Mouse (Mus musculus) hindbrain, embryonic 14.5 days (tissue): Measurements from ENCODE around the gene Sycp3. TPM values are rescaled to one million over a fixed set of nuclear protein-coding genes. Genes with fewer than 3 reads are reported as not detected.

ENCODE experiments used
- ATAC-seq: fragments of 200-750 bp; cut with Nextera tagmentation; 2 replicates; pipeline ENCODE4 v1.8.0; 2017; ENCODE audit warnings: moderate number of reproducible peaks, mild to moderate bottlenecking, moderate TSS enrichment, moderate library complexity; ENCODE audit not compliant: low FRiP score
- DNase-seq: peaks from one replicate; pipeline ENCODE4 v3.0.0-alpha.2; 2015; ENCODE audit warnings: low spot score
- H3K27ac ChIP-seq: fragments of 300-500 bp; sonication (generic); 2 replicates; pipeline ENCODE4 v1.5.1; 2014; ENCODE audit warnings: mild to moderate bottlenecking, moderate library complexity
- H3K27me3 ChIP-seq: fragments of 300-500 bp; sonication (generic); 2 replicates; pipeline ENCODE4 v1.6.1; 2014; ENCODE audit warnings: mild to moderate bottlenecking, low read length, mixed read lengths; ENCODE audit not compliant: control insufficient read depth, insufficient read depth
- H3K36me3 ChIP-seq: fragments of 300-500 bp; sonication (generic); replicated peaks from 2 replicates; pipeline ENCODE4 v1.6.1; 2014; ENCODE audit not compliant: control insufficient read depth, insufficient read depth
- H3K4me1 ChIP-seq: fragments of 300-500 bp; sonication (generic); replicated peaks from 2 replicates; pipeline ENCODE4 v1.6.1; 2014; ENCODE audit warnings: antibody characterized with exemption, low read length, mixed read lengths; ENCODE audit not compliant: control insufficient read depth, insufficient read depth
- H3K4me2 ChIP-seq: fragments of 300-500 bp; sonication (generic); replicated peaks from 2 replicates; pipeline ENCODE4 v1.6.1; 2014; ENCODE audit warnings: mild to moderate bottlenecking, moderate library complexity
- H3K4me3 ChIP-seq: fragments of 300-500 bp; sonication (generic); replicated peaks from 2 replicates; pipeline ENCODE4 v1.5.1; 2014; ENCODE audit warnings: mild to moderate bottlenecking, low read length
- H3K9ac ChIP-seq: fragments of 300-500 bp; sonication (generic); 2 replicates; pipeline ENCODE4 v1.6.1; 2014
- H3K9me3 ChIP-seq: fragments of 300-500 bp; sonication (generic); 2 replicates; pipeline ENCODE4 v1.6.1; 2016; ENCODE audit warnings: low read length; ENCODE audit not compliant: control insufficient read depth
- WGBS: fragments of 180-500 bp; shearing (Covaris S2); extraction: QIAGEN DNeasy Blood & Tissue Kit; methylation state at CpG from one replicate; pipeline ENCODE4 v1.1.7; 2014; 5-methylcytosine and 5-hydroxymethylcytosine counted together
- polyA plus RNA-seq: library from polyadenylated mRNA; unstranded; fragments of >200 nt; fragmentation: Nextera tagmentation; extraction: Ambion mirVana; gene quantifications from 2 replicates; pipeline ENCODE4 v1.2.1, GENCODE M21; 2014

The Sycp3 gene
- polyA plus RNA-seq, 1 experiment from 2014 or later: 0.20 TPM

- WGBS: 86% methylated on average over 4 of the region's 4 CpGs
- Histone ChIP-seq H3K9ac (no peak overlapping the region), H3K9me3 (no peaks in the 10 kb centered on the region), H3K4me1 (no peaks in the 10 kb centered on the region), H3K27me3 (no peaks in the 10 kb centered on the region), H3K27ac (no peak overlapping the region), H3K4me2 (no peak overlapping the region), H3K36me3 (no peaks in the 10 kb centered on the region), H3K4me3 (no peak overlapping the region)
- DNase-seq (no peak), ATAC-seq (no peak)
These were observed 35.7 kb downstream of the Sycp3 start for GRCm38 (mm10) chr10:88494959-88495587.

- ATAC-seq (no peak), DNase-seq (no peak)
- Histone ChIP-seq H3K9ac (no peak overlapping the region), H3K4me2 (no peak overlapping the region), H3K4me1 (peaks cover 2% of the 10 kb centered on the region; the same call in 1 of the 2 replicates), H3K9me3 (no peaks in the 10 kb centered on the region), H3K27me3 (no peaks in the 10 kb centered on the region), H3K36me3 (no peaks in the 10 kb centered on the region), H3K27ac (no peak overlapping the region), H3K4me3 (no peak overlapping the region)
- 81% methylated on average over 11 of the region's 11 CpGs for WGBS
These were observed 37.6 kb downstream of the Sycp3 start for GRCm38 (mm10) chr10:88496864-88497564.

- H3K4me3 ChIP-seq: no peak overlapping the region
- no peaks in the 10 kb centered on the region for H3K9me3 ChIP-seq
- H3K27ac ChIP-seq: no peak overlapping the region
- DNase-seq (no peak), ATAC-seq (no peak)
- WGBS: 72% methylated on average over 5 of the region's 5 CpGs
- peaks cover 14% of the 10 kb centered on the region for H3K4me1 ChIP-seq
- H3K4me2 ChIP-seq: no peak overlapping the region
- no peaks in the 10 kb centered on the region for H3K27me3 ChIP-seq
- no peaks in the 10 kb centered on the region for H3K36me3 ChIP-seq
- no peak overlapping the region for H3K9ac ChIP-seq
These were observed 40.6 kb downstream of the Sycp3 start for GRCm38 (mm10) chr10:88499993-88500392.

- Histone ChIP-seq H3K9ac (no peak overlapping the region), H3K4me1 (peaks cover 14% of the 10 kb centered on the region), H3K4me3 (no peak overlapping the region), H3K9me3 (no peaks in the 10 kb centered on the region), H3K27ac (no peak overlapping the region), H3K27me3 (no peaks in the 10 kb centered on the region), H3K4me2 (no peak overlapping the region), H3K36me3 (no peaks in the 10 kb centered on the region)
- WGBS: 86% methylated on average over 10 of the region's 10 CpGs
- ATAC-seq (no peak), DNase-seq (no peak)
These were observed 42.0 kb downstream of the Sycp3 start for GRCm38 (mm10) chr10:88501370-88501769.

GRCm38 (mm10) chr10:88501886-88502765 is 42.8 kb downstream of the Sycp3 start:
- DNase-seq (no peak), ATAC-seq (no peak)
- H3K9me3 ChIP-seq: no peaks in the 10 kb centered on the region
- no peak overlapping the region for H3K27ac ChIP-seq
- no peak overlapping the region for H3K4me3 ChIP-seq
- H3K27me3 ChIP-seq: no peaks in the 10 kb centered on the region
- no peak overlapping the region for H3K9ac ChIP-seq
- peaks cover 14% of the 10 kb centered on the region for H3K4me1 ChIP-seq
- 66% methylated on average over 13 of the region's 13 CpGs for WGBS
- no peaks in the 10 kb centered on the region for H3K36me3 ChIP-seq
- peak overlapping the region; percentile 62 for H3K4me2 ChIP-seq

- H3K27ac ChIP-seq: peak overlapping the region; percentile 69; the same call in 1 of the 2 replicates
- WGBS: 51% methylated on average over 4 of the region's 4 CpGs
- H3K36me3 ChIP-seq: no peaks in the 10 kb centered on the region
These were observed 43.5 kb downstream of the Sycp3 start for GRCm38 (mm10) chr10:88502919-88503318.

GRCm38 (mm10) chr10:88503421-88504314 is 44.3 kb downstream of the Sycp3 start, which contains the start of gene Chpt1:
Chpt1 (minus strand) TSS chr10:88504073.
- Histone ChIP-seq H3K4me3 (peak within 1 kb of the TSS; percentile 44), H3K27ac (peak within 1 kb of the TSS; percentile 69), H3K4me1 (peaks cover 14% of the 10 kb centered on the region), H3K4me2 (peak within 1 kb of the TSS; percentile 62), H3K9ac (peak within 1 kb of the TSS; percentile 66), H3K27me3 (no peaks in the 10 kb centered on the region), H3K36me3 (no peaks in the 10 kb centered on the region), H3K9me3 (no peaks in the 10 kb centered on the region)
- DNase-seq (peak; percentile 77), ATAC-seq (peak; percentile 96)
- WGBS: under 1% methylated on average over 57 of the region's 80 CpGs

More at GRCm38 (mm10) chr10:88502919-88503318, 43.5 kb downstream of the Sycp3 start:
- Histone ChIP-seq H3K4me2 (peak overlapping the region; percentile 62), H3K9me3 (no peaks in the 10 kb centered on the region), H3K4me1 (peaks cover 14% of the 10 kb centered on the region), H3K4me3 (peak overlapping the region; percentile 44), H3K27me3 (no peaks in the 10 kb centered on the region), H3K9ac (peak overlapping the region; percentile 66)
- no peak for ATAC-seq
- no peak for DNase-seq

GRCm38 (mm10) chr10:88504481-88504880 is 45.1 kb downstream of the Sycp3 start:
- Histone ChIP-seq H3K36me3 (no peaks in the 10 kb centered on the region), H3K4me1 (peaks cover 14% of the 10 kb centered on the region), H3K27ac (no peak overlapping the region), H3K9ac (no peak overlapping the region), H3K9me3 (no peaks in the 10 kb centered on the region), H3K4me2 (peak overlapping the region; percentile 62), H3K27me3 (no peaks in the 10 kb centered on the region), H3K4me3 (no peak overlapping the region; the same call in 1 of the 2 replicates)
- no peak for ATAC-seq
- no peak for DNase-seq
- 48% methylated on average over 3 of the region's 3 CpGs for WGBS
